ENCODE assay signal across 8 mouse cellular contexts in genomic region chr6:17694550-17694951, GRCm38 (mm10). TPM values are rescaled to one million over a fixed set of nuclear protein-coding genes. Genes with fewer than 3 reads are reported as not detected.
DNase-seq lines count a peak whose midpoint lies in the region; ATAC-seq and TF ChIP-seq lines count a peak whose summit lies in the region.

No protein-coding gene starts in this region.

- H3K4me2 ChIP-seq in limb, embryonic 14.5 days (replicated peaks; ENCODE audit: low read depth, low read length, severe bottlenecking) = peak overlapping the region; percentile 67
- H3K4me2 ChIP-seq in midbrain, embryonic 16.5 days (ENCODE audit: low read length) = peak overlapping the region; percentile 95

- TF ChIP-seq CTCF in kidney, adult 2 months (conservative IDR thresholded peaks at IDR 0.05; ENCODE audit: insufficient read depth, insufficient read length, low read depth, low read length) = peak; percentile 43; the same call in 1 of the 2 replicates

- TF ChIP-seq POLR2A in kidney, adult 2 months (IDR thresholded peaks at IDR 0.05; ENCODE audit: low read depth, low read length) = no peak
- TF ChIP-seq POLR2A in limb, embryonic 14.5 days (IDR thresholded peaks at IDR 0.05; ENCODE audit: borderline replicate concordance, extremely low read depth, insufficient read depth, insufficient read length) = 0 out of 2 replicates have a peak, but pooled peaks have one; percentile 25

- ATAC-seq in limb, embryonic 14.5 days (ENCODE audit: low FRiP score, low read depth) = peak; percentile 86
- peak; percentile 90 for ATAC-seq in midbrain, embryonic 16.5 days

- H3K27me3 ChIP-seq in embryonic facial prominence, embryonic 10.5 days (replicated peaks; ENCODE audit: low read depth, poor library complexity, severe bottlenecking) = no peaks in the 10 kb centered on the region
- H3K27me3 ChIP-seq in kidney, adult 2 months (replicated peaks; ENCODE audit: control insufficient read depth, insufficient read depth, low read length) = no peaks in the 10 kb centered on the region
- H3K27me3 ChIP-seq in limb, embryonic 14.5 days (ENCODE audit: control insufficient read depth, insufficient read depth, low read length) = no peaks in the 10 kb centered on the region
- no peaks in the 10 kb centered on the region; the same call in 1 of the 2 replicates for H3K27me3 ChIP-seq in midbrain, embryonic 16.5 days (ENCODE audit: control insufficient read depth, insufficient read depth, low read depth, low read length)

- under 1% methylated on average over 46 of the region's 46 CpGs for WGBS in embryonic facial prominence, embryonic 10.5 days
- under 1% methylated on average over 46 of the region's 46 CpGs for WGBS in kidney, adult 2 months
- under 1% methylated on average over 26 of the region's 46 CpGs for WGBS in limb, embryonic 14.5 days
- under 1% methylated on average over 34 of the region's 46 CpGs for WGBS in midbrain, embryonic 16.5 days

- DNase-seq in layer of hippocampus, adult 11-12 months (ENCODE audit: low spot score) = peak; percentile 50
- DNase-seq in layer of hippocampus, adult 9-10 months (ENCODE audit: low spot score) = no peak
- DNase-seq in embryonic facial prominence, embryonic 10.5 days (ENCODE audit: low spot score) = peak; percentile 78
- DNase-seq in heart, adult 11 months = peak; percentile 98
- DNase-seq in kidney, adult 2 months = peak; percentile 84
- DNase-seq in limb, embryonic 14.5 days (ENCODE audit: low spot score) = peak; percentile 62
- peak; percentile 81 to 83 for DNase-seq in spleen, postnatal 10 days (ENCODE audit: low spot score in 2 of 2)

- peak overlapping the region; percentile 97 for H3K27ac ChIP-seq in embryonic facial prominence, embryonic 10.5 days (replicated peaks)
- H3K27ac ChIP-seq in kidney, adult 2 months (ENCODE audit: insufficient read depth, low read depth, low read length) = peak overlapping the region; percentile 34
- H3K27ac ChIP-seq in limb, embryonic 14.5 days (replicated peaks; ENCODE audit: low read depth, low read length) = peak overlapping the region; percentile 95
- peak overlapping the region; percentile 77; the same call in 1 of the 2 replicates for H3K27ac ChIP-seq in midbrain, embryonic 16.5 days (ENCODE audit: low read length)

- H3K36me3 ChIP-seq in embryonic facial prominence, embryonic 10.5 days (replicated peaks) = peaks cover 13% of the 10 kb centered on the region; the same call in 1 of the 2 replicates
- H3K36me3 ChIP-seq in kidney, adult 2 months (ENCODE audit: control insufficient read depth, insufficient read depth, low read length) = no peaks in the 10 kb centered on the region
- no peaks in the 10 kb centered on the region for H3K36me3 ChIP-seq in limb, embryonic 14.5 days (ENCODE audit: control insufficient read depth, insufficient read depth, low read length)
- H3K36me3 ChIP-seq in midbrain, embryonic 16.5 days (ENCODE audit: control insufficient read depth, insufficient read depth, low read length) = no peaks in the 10 kb centered on the region

- H3K9me3 ChIP-seq in embryonic facial prominence, embryonic 10.5 days = no peaks in the 10 kb centered on the region
- H3K9me3 ChIP-seq in limb, embryonic 14.5 days (ENCODE audit: control insufficient read depth, low read length) = no peaks in the 10 kb centered on the region
- H3K9me3 ChIP-seq in midbrain, embryonic 16.5 days (replicated peaks; ENCODE audit: control insufficient read depth, low read length, poor library complexity, severe bottlenecking) = no peaks in the 10 kb centered on the region

- peaks cover 16% of the 10 kb centered on the region for H3K4me1 ChIP-seq in embryonic facial prominence, embryonic 10.5 days
- no peaks in the 10 kb centered on the region; the same call in 1 of the 2 replicates for H3K4me1 ChIP-seq in kidney, adult 2 months (ENCODE audit: control insufficient read depth, insufficient read depth, low read length)
- H3K4me1 ChIP-seq in limb, embryonic 14.5 days (ENCODE audit: control insufficient read depth, insufficient read depth, low read length) = no peaks in the 10 kb centered on the region
- peaks cover 6% of the 10 kb centered on the region; the same call in 1 of the 2 replicates for H3K4me1 ChIP-seq in midbrain, embryonic 16.5 days (ENCODE audit: control insufficient read depth, insufficient read depth, low read length)

- H3K9ac ChIP-seq in limb, embryonic 14.5 days (ENCODE audit: low read depth, low read length, severe bottlenecking) = peak overlapping the region; percentile 98
- peak overlapping the region; percentile 82 for H3K9ac ChIP-seq in midbrain, embryonic 16.5 days (ENCODE audit: low read depth, low read length)

- H3K4me3 ChIP-seq in embryonic facial prominence, embryonic 10.5 days = peak overlapping the region; percentile 79
- H3K4me3 ChIP-seq in kidney, adult 2 months (ENCODE audit: insufficient read depth, low read depth, low read length) = peak overlapping the region; percentile 74
- H3K4me3 ChIP-seq in limb, embryonic 14.5 days (replicated peaks; ENCODE audit: low read length) = peak overlapping the region; percentile 81
- H3K4me3 ChIP-seq in midbrain, embryonic 16.5 days (ENCODE audit: low read depth, low read length) = peak overlapping the region; percentile 79

RNA-seq across cellular contexts. Expression of gene St7, which starts 1.8 kb away (rescaled TPM):
- 19.0 and 21.7 TPM in 2 replicates for polyA plus RNA-seq in embryonic facial prominence, embryonic 10.5 days (2016; fragmentation: Nextera tagmentation; extraction: Ambion mirVana)
- polyA plus RNA-seq in kidney, adult 2 months (2012; rRNA removed) = 14.3 and 17.0 TPM in 2 replicates
- 33.0 and 35.0 TPM in 2 replicates for polyA plus RNA-seq in limb, embryonic 14.5 days (2012; rRNA removed)
- polyA plus RNA-seq in limb, embryonic 14.5 days (2014; fragmentation: Nextera tagmentation; extraction: Ambion mirVana) = 29.7 and 31.1 TPM in 2 replicates
- polyA plus RNA-seq in midbrain, embryonic 16.5 days (2015; fragmentation: Nextera tagmentation; extraction: Ambion mirVana) = 51.5 and 69.7 TPM in 2 replicates

RNA-seq across cellular contexts. Expression of gene Capza2, which starts 58.5 kb away (rescaled TPM):
- 192 and 199 TPM in 2 replicates for polyA plus RNA-seq in embryonic facial prominence, embryonic 10.5 days (2016; fragmentation: Nextera tagmentation; extraction: Ambion mirVana)
- 13.8 and 24.3 TPM in 2 replicates for polyA plus RNA-seq in kidney, adult 2 months (2012; rRNA removed)
- polyA plus RNA-seq in limb, embryonic 14.5 days (2012; rRNA removed) = 71.0 and 82.0 TPM in 2 replicates
- 211 and 223 TPM in 2 replicates for polyA plus RNA-seq in limb, embryonic 14.5 days (2014; fragmentation: Nextera tagmentation; extraction: Ambion mirVana)
- 246 and 251 TPM in 2 replicates for polyA plus RNA-seq in midbrain, embryonic 16.5 days (2015; fragmentation: Nextera tagmentation; extraction: Ambion mirVana)

Comparison
In these comparisons a context has a peak if more than half of its experiments do, and no peak if none do; other contexts are left out.
1. H3K27ac ChIP-seq: peak in every context shown above with its lines; median percentile 97 in embryonic facial prominence, embryonic 10.5 days; 95 in limb, embryonic 14.5 days; 77 in midbrain, embryonic 16.5 days; 34 in kidney, adult 2 months.